ENCODE assay signal across 15 mouse cellular contexts in the genomic region with DNA sequence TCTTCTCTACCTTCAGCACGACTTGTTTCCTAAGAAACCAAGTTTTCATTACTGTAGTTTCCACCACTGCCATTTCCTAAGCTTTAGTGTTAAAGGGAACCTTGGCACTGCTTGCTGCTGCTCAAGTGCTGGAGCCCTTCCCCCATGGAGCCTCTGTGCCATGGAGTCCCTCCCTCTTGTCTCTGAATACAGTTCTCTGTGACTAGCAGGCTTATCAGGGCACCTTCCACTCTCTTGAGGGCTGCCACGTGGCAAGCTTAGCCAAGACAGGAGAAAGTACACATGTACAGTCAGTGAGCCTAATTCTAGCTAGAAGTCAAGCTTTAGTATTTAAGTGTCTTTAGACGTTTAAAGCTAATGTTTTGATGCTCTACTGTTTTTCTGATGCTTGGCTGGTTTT.
DNase-seq lines count a peak whose midpoint lies in the region; ATAC-seq and TF ChIP-seq lines count a peak whose summit lies in the region.
"Had no signal": no experiment of that assay in that cellular context is flagged by ENCODE, and none has a peak within 500 bp of the region (broad histone marks: within the 10 kb centered on the region; RNA-seq: fewer than 3 reads in every experiment).

No protein-coding gene starts in this region.

- peak; percentile 8 for DNase-seq in forebrain, postnatal 0 days
- DNase-seq in forebrain, embryonic 10.5 days (ENCODE audit: extremely low spot score, low spot score) = no peak
- peak; percentile 86 for DNase-seq in heart, embryonic 10.5 days (ENCODE audit: low spot score)
- peak; percentile 5 for DNase-seq in liver, embryonic 13.5 days
- peak; percentile 21 to 51 for DNase-seq in lung, postnatal 4 days
- DNase-seq in midbrain, postnatal 0 days (ENCODE audit: low spot score) = no peak
- DNase-seq in embryonic facial prominence, embryonic 10.5 days (ENCODE audit: low spot score) = no peak
- DNase-seq: adrenal gland, adult 8-10 months; cerebellum, adult 8-10 months had no signal

- no peak overlapping the region for H3K4me3 ChIP-seq in forebrain, postnatal 0 days (ENCODE audit: low read depth, low read length)
- no peak overlapping the region for H3K4me3 ChIP-seq in forebrain, embryonic 10.5 days
- no peak overlapping the region for H3K4me3 ChIP-seq in heart, embryonic 10.5 days
- no peak overlapping the region for H3K4me3 ChIP-seq in liver, embryonic 13.5 days (replicated peaks)
- no peak overlapping the region for H3K4me3 ChIP-seq in midbrain, postnatal 0 days (ENCODE audit: low read depth, low read length)
- H3K4me3 ChIP-seq in embryonic facial prominence, embryonic 10.5 days = no peak overlapping the region
- H3K4me3 ChIP-seq in kidney, embryonic 16.5 days (ENCODE audit: low read length) = no peak overlapping the region
- H3K4me3 ChIP-seq: embryonic facial prominence, embryonic 15.5 days; hindbrain, embryonic 15.5 days; limb, embryonic 10.5 days; midbrain, embryonic 15.5 days had no signal

- H3K36me3 ChIP-seq in forebrain, postnatal 0 days (ENCODE audit: insufficient read depth) = peaks cover 33% of the 10 kb centered on the region
- peaks cover 77% of the 10 kb centered on the region for H3K36me3 ChIP-seq in forebrain, embryonic 10.5 days (replicated peaks)
- peaks cover 24% of the 10 kb centered on the region for H3K36me3 ChIP-seq in heart, embryonic 10.5 days
- H3K36me3 ChIP-seq in liver, embryonic 13.5 days = peaks cover 19% of the 10 kb centered on the region
- H3K36me3 ChIP-seq in midbrain, postnatal 0 days (ENCODE audit: insufficient read depth, low read length) = peaks cover 17% of the 10 kb centered on the region
- H3K36me3 ChIP-seq in embryonic facial prominence, embryonic 10.5 days (replicated peaks) = peaks cover 83% of the 10 kb centered on the region
- peaks cover 35% of the 10 kb centered on the region for H3K36me3 ChIP-seq in kidney, embryonic 16.5 days (ENCODE audit: insufficient read depth, low read length)

- no peaks in the 10 kb centered on the region for H3K27me3 ChIP-seq in forebrain, postnatal 0 days (ENCODE audit: insufficient read depth, low read length)
- H3K27me3 ChIP-seq in forebrain, embryonic 10.5 days (ENCODE audit: poor library complexity, severe bottlenecking) = no peaks in the 10 kb centered on the region
- no peaks in the 10 kb centered on the region for H3K27me3 ChIP-seq in heart, embryonic 10.5 days (ENCODE audit: insufficient read depth, poor library complexity, severe bottlenecking)
- H3K27me3 ChIP-seq in liver, embryonic 13.5 days = no peaks in the 10 kb centered on the region
- H3K27me3 ChIP-seq in midbrain, postnatal 0 days (ENCODE audit: insufficient read depth, low read length) = no peaks in the 10 kb centered on the region
- no peaks in the 10 kb centered on the region for H3K27me3 ChIP-seq in embryonic facial prominence, embryonic 10.5 days (replicated peaks; ENCODE audit: low read depth, poor library complexity, severe bottlenecking)
- H3K27me3 ChIP-seq in kidney, embryonic 16.5 days (ENCODE audit: insufficient read depth, low read length) = no peaks in the 10 kb centered on the region
- H3K27me3 ChIP-seq: embryonic facial prominence, embryonic 15.5 days; hindbrain, embryonic 15.5 days; midbrain, embryonic 15.5 days had no signal

- no peak overlapping the region for H3K4me2 ChIP-seq in forebrain, postnatal 0 days (ENCODE audit: low read depth)
- no peak overlapping the region for H3K4me2 ChIP-seq in liver, embryonic 13.5 days
- no peak overlapping the region for H3K4me2 ChIP-seq in midbrain, postnatal 0 days (ENCODE audit: low read depth, low read length, poor library complexity, severe bottlenecking)
- no peak overlapping the region for H3K4me2 ChIP-seq in kidney, embryonic 16.5 days (replicated peaks; ENCODE audit: low read depth, low read length)
- H3K4me2 ChIP-seq: embryonic facial prominence, embryonic 15.5 days; hindbrain, embryonic 15.5 days; midbrain, embryonic 15.5 days had no signal

- TF ChIP-seq CTCF in forebrain, postnatal 0 days (IDR thresholded peaks at IDR 0.05; ENCODE audit: low read depth) = no peak
- no peak for TF ChIP-seq CTCF in midbrain, postnatal 0 days (IDR thresholded peaks at IDR 0.05)

- H3K9ac ChIP-seq in forebrain, postnatal 0 days = no peak overlapping the region
- no peak overlapping the region for H3K9ac ChIP-seq in liver, embryonic 13.5 days
- H3K9ac ChIP-seq in midbrain, postnatal 0 days (replicated peaks; ENCODE audit: low read length, poor library complexity, severe bottlenecking) = no peak overlapping the region
- H3K9ac ChIP-seq in kidney, embryonic 16.5 days (replicated peaks; ENCODE audit: low read length) = no peak overlapping the region
- H3K9ac ChIP-seq: embryonic facial prominence, embryonic 15.5 days; hindbrain, embryonic 15.5 days; midbrain, embryonic 15.5 days had no signal

- no peak for ATAC-seq in forebrain, postnatal 0 days
- peak; percentile 91 for ATAC-seq in liver, embryonic 13.5 days (ENCODE audit: low read depth)
- no peak for ATAC-seq in midbrain, postnatal 0 days (ENCODE audit: low FRiP score)
- ATAC-seq in kidney, embryonic 16.5 days (ENCODE audit: low FRiP score, low TSS enrichment) = no peak
- ATAC-seq: midbrain, embryonic 15.5 days had no signal

- 68% methylated on average over 3 of the region's 3 CpGs for WGBS in forebrain, postnatal 0 days
- WGBS in forebrain, embryonic 10.5 days = 88% methylated on average over 3 of the region's 3 CpGs
- 54% methylated on average over 3 of the region's 3 CpGs for WGBS in heart, embryonic 10.5 days
- 50% methylated on average over 3 of the region's 3 CpGs for WGBS in liver, embryonic 13.5 days (ENCODE audit: insufficient replicate concordance)
- WGBS in midbrain, postnatal 0 days = 81% methylated on average over 3 of the region's 3 CpGs
- WGBS in embryonic facial prominence, embryonic 10.5 days = 78% methylated on average over 3 of the region's 3 CpGs
- WGBS in kidney, embryonic 16.5 days = 83% methylated on average over 3 of the region's 3 CpGs

- H3K27ac ChIP-seq in forebrain, postnatal 0 days (ENCODE audit: low read depth, low read length) = no peak overlapping the region
- no peak overlapping the region for H3K27ac ChIP-seq in forebrain, embryonic 10.5 days
- no peak overlapping the region for H3K27ac ChIP-seq in heart, embryonic 10.5 days
- H3K27ac ChIP-seq in liver, embryonic 13.5 days = no peak overlapping the region
- H3K27ac ChIP-seq in midbrain, postnatal 0 days (ENCODE audit: low read depth, low read length) = no peak overlapping the region
- H3K27ac ChIP-seq in embryonic facial prominence, embryonic 10.5 days (replicated peaks) = no peak overlapping the region
- H3K27ac ChIP-seq in kidney, embryonic 16.5 days (ENCODE audit: low read length) = no peak overlapping the region
- H3K27ac ChIP-seq: embryonic facial prominence, embryonic 15.5 days; hindbrain, embryonic 15.5 days; limb, embryonic 10.5 days; midbrain, embryonic 15.5 days had no signal

- H3K4me1 ChIP-seq in forebrain, postnatal 0 days (ENCODE audit: insufficient read depth) = no peaks in the 10 kb centered on the region
- H3K4me1 ChIP-seq in forebrain, embryonic 10.5 days = no peaks in the 10 kb centered on the region
- peaks cover 11% of the 10 kb centered on the region; the same call in 1 of the 2 replicates for H3K4me1 ChIP-seq in heart, embryonic 10.5 days
- peaks cover 6% of the 10 kb centered on the region; the same call in 1 of the 2 replicates for H3K4me1 ChIP-seq in liver, embryonic 13.5 days (replicated peaks)
- no peaks in the 10 kb centered on the region for H3K4me1 ChIP-seq in midbrain, postnatal 0 days (ENCODE audit: insufficient read depth, low read length)
- H3K4me1 ChIP-seq in embryonic facial prominence, embryonic 10.5 days = no peaks in the 10 kb centered on the region
- no peaks in the 10 kb centered on the region for H3K4me1 ChIP-seq in kidney, embryonic 16.5 days (ENCODE audit: insufficient read depth, low read length)
- H3K4me1 ChIP-seq: embryonic facial prominence, embryonic 15.5 days; hindbrain, embryonic 15.5 days; limb, embryonic 10.5 days; midbrain, embryonic 15.5 days had no signal

- H3K9me3 ChIP-seq in forebrain, postnatal 0 days (ENCODE audit: low read length) = no peaks in the 10 kb centered on the region
- no peaks in the 10 kb centered on the region for H3K9me3 ChIP-seq in forebrain, embryonic 10.5 days
- no peaks in the 10 kb centered on the region for H3K9me3 ChIP-seq in heart, embryonic 10.5 days
- H3K9me3 ChIP-seq in liver, embryonic 13.5 days (replicated peaks) = no peaks in the 10 kb centered on the region
- no peaks in the 10 kb centered on the region for H3K9me3 ChIP-seq in midbrain, postnatal 0 days (ENCODE audit: low read length)
- H3K9me3 ChIP-seq in embryonic facial prominence, embryonic 10.5 days = no peaks in the 10 kb centered on the region
- H3K9me3 ChIP-seq in kidney, embryonic 16.5 days (ENCODE audit: low read length) = no peaks in the 10 kb centered on the region
- H3K9me3 ChIP-seq: embryonic facial prominence, embryonic 15.5 days; G1E; hindbrain, embryonic 15.5 days; limb, embryonic 10.5 days; midbrain, embryonic 15.5 days had no signal

Comparison
In these comparisons a context has a peak if more than half of its experiments do, and no peak if none do; other contexts are left out.
1. DNase-seq: peak in forebrain, postnatal 0 days (single experiment), heart, embryonic 10.5 days (single experiment), liver, embryonic 13.5 days (single experiment) and lung, postnatal 4 days (2 of 2); none in forebrain, embryonic 10.5 days (single experiment), midbrain, postnatal 0 days (single experiment) and embryonic facial prominence, embryonic 10.5 days (single experiment).